Mouse (Mus musculus): ENCODE measurements at regions not wholly inside any gene's neighbourhood (a gene's known extent, or its start where the extent isn't known, plus 50 kb on each side); places are given as distances from the start of the nearest gene placed in this dataset.

DNA sequence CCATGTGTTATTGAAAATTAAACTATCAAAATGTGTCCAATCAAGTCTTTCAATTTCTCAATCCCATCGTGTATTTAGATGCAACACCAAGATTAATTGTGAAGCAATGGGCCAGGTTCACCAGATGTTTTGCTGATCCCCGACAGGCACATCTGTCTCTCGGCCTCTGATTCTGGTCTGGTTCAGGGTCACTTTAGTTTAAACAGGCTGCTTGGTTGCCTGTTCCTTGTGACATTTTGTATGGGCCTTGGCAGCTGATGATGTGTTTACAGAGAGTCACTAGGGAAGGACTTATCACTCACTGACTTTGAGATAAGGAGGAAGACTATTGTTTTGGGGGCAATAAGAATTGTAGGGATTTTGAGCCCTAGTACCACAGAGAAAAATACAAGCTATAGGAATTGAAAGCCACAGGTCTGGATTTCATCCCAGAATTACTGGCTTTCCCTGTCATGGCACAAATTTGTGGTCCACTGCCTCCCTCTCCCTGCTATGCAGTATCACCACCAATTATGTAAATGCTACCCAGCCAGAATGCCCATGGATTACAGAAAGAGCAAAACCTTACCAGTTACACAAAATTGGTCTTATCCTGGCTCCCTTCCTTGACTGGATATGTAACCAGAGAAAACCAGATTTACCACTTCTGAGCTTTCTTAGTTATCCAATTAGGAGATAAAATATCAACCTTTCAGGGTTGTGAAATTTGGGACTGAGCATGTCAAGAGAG lies 272.5 kb upstream of the Plxna2 start:
- intact Hi-C loops (cut with DNase I) = no loop called here
- DNase-seq (ENCODE audit: low spot score in 2 of 2) = no peak

DNA sequence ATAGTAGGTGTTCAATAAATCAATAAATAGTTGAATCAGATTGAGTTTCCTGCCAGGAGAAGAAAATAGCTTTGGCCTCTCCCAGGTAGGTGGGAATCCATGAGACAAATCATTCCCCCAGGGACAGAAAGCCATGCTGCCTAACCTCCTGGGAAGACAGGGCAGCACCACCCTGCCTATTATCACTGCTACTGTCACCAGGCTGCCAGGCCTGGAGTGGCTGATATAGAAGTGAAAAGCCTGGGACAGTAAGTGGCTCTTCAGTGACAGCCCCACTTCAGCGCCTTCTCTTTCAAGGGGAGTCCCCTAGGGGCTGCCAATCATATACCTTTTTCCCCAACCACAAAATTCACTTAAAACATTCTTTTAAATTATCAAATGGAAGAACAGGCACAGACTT lies 275.4 kb upstream of the Plxna2 start:
- intact Hi-C loops (cut with DNase I) = no loop called here
- DNase-seq (ENCODE audit: low spot score in 2 of 2) = no peak

DNA sequence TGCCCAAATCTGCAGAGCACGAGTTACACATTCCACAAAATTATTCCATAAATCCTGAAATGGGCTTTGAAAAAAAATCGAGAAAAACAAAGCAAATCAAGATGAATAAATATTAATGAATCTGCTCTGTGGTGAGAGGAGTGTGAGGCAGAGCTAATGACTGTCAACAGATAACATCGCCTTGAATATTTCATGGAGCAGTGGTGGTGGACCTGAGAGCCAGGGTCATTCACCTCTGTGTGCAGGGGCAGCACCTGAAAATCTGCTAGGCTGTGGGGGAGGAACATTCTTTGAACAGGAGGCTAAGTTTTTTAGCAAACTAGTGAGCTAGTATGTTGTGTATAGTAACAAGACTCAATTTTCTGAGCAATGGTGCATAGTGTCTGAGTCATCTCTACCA lies 276.3 kb upstream of the Plxna2 start:
- no peak for DNase-seq (ENCODE audit: low spot score in 2 of 2)
- intact Hi-C loops (cut with DNase I) = no loop called here

DNA sequence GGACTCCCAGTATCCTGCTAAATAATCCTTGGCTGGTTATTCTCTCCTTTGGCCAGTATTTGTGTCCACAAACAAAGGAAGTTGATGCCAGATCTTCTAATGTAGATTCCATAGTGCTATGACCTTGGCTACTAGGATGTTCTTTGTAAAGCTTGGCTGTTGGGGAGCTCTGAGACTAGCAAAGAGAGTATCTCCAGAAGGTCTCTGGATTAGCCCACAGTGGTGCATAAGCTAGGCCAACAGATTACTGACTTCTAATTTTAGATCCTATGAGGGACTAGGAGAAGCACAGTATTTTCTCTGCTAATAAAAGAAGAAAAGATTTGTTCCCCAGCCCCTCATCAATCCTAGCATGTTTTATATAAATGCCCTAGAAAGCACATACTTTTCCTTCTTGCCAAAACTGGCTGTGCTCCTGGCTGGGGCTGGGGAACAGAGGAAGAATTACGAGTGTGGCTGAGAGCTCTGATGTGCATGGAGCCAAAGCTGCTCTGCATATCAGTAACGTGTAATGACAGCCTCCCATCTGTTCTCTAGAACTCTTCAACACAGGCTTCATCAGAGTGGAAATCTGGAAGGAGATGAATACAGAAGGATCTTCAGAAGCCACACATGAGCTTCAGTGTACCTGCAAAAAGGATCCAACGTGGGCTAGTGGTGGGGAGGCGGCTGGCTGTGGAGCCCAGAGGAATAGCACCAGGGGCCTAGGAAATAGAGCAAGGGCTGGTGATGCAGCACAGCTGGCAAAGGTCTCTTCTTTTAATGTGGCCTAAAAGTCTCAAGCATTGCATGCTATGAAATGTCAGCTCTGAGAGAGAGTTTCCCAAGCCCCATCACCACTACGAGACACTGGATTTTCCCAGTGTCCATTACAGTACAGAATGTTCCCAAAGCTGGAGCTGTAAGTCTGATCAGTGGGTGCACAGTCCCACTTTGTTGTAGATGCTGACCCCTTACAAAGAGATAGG lies 283.0 kb upstream of the Plxna2 start:
- peak; percentile 63 to 81 for DNase-seq (ENCODE audit: low spot score in 2 of 2)
- intact Hi-C loops (cut with DNase I) = no loop called here

DNA sequence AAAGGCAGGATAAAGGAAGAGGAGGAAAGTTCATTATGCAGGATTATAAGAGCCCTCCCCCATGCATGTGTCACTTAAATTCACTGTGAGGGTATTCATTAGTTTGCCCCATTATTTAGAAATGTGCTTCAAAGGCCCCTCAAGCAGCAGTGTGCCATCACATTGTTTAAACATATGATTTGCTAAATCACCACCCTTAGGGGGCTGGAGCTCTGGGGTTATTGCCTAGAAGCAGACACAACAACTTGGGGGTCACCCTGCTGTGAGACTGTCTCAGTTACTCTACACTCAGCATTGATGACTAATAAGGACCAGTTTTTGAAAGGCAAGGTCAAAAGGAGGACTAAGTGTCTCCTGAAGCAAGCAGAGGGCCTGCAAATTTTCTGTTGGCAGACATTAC lies 285.4 kb upstream of the Plxna2 start:
- DNase-seq (ENCODE audit: low spot score in 2 of 2) = no peak
- intact Hi-C loops (cut with DNase I) = no loop called here

DNA sequence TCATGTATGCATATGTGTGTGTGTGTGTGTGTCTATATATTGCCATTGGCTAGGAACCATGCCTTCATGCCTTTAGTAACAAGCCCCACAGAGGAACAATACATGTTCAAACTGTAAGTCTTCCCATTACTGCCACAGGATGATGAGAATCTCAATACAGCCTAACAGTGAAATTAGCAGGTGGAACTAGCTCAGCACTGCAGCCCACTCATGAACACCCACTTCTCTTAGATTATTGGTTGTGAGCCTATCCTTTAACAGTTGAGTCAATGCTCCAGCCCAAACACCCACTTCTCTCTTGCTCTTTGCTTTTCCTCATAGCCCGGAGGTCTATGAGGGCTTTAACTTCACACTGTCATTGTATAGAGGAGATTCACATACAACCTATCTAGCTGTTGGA lies 287.5 kb upstream of the Plxna2 start:
- intact Hi-C loops (cut with DNase I) = no loop called here
- no peak for DNase-seq (ENCODE audit: low spot score in 2 of 2)

DNA sequence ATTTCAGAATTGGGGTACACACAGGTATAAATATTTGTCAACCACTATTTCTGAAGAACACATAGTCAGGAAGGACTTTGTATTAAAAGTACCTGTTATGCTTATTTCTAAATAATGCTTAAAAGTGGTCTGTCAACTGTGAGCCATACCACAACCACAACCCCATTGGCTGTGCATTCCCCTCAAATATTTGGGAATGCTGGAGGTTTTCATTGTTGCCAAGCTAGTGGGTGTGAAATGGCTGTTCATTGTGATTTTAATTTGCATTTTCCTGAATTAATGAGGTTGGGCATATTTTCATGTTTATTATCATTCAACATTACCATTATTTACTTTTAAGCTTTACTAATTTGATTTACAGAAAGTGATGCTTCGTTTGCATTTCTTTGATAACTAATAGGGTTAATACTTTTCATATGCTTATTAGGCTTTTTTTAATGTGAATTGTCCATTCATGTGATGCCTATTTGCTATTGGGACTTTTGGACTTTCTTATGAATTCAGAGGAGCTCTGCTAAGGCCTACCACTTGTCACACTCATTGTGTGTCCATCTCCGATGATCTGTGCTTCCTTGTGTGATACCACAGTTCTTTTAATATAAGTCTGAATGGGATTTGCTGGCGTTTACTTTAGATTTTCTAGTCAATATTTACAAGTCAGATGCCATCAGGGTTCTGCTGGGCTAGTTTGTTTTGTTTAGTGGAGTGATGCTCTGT lies 297.5 kb upstream of the Plxna2 start:
- DNase-seq (ENCODE audit: low spot score in 2 of 2) = no peak
- intact Hi-C loops (cut with DNase I) = no loop called here

DNA sequence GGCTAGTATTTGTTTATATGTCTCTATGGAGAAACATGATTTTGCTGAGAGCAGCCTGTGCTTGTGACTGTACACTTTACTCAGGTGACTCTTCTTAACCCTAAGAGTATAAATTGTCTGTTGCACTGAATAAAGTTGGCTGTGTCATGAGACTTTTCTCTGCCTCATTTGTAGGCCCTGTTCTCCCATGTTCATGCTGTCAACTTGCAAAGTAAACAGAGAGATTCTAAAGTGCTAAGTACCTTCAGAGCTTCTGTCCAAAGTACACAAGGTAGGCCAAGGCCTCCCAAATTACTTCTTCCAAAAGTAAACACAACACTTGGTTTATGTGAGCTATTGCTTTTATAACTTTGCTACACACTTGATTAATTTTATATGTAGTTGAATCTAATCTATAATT lies 299.7 kb upstream of the Plxna2 start:
- intact Hi-C loops (cut with DNase I) = no loop called here
- DNase-seq (ENCODE audit: low spot score in 2 of 2) = no peak

DNA sequence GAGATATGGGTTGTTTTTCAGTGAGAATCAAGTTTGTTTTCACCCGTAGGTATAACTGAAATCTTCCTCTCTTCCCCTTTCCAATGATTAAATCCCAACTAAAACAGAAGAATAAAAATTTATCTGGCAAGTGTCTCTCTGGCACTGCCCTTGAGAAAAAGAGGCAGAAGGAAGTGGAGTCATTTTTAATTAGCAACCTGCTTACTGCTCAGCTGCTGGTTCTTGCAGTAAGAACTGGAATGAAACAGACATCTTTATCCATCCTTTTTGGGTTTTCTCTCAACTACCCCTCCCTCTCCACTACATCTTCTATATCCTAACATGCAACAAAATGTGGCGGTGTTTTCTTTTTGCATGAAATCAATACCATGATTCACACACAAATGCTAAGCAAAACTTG lies 302.4 kb upstream of the Plxna2 start:
- no peak for DNase-seq (ENCODE audit: low spot score in 2 of 2)
- intact Hi-C loops (cut with DNase I) = no loop called here

DNA sequence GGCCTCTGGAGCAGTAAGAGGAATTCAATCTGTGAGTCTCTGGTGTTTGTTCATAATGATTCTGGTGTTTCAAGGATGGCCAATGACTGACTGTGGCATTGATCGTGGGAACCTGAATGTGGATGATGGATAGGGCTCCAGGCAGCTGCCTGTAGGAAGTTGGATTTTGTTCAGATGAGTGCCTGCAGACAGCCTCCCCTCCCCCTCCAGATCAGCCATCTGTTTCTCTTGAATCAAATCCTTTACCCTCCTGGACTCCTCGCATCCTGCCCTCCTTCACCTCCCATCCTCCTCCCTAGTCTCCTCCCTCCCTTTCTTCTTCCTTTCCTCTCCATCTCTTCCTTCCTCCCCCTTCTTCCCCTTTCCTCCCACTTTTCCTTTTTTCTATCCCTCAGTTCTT lies 307.6 kb upstream of the Plxna2 start:
- DNase-seq (ENCODE audit: low spot score in 2 of 2) = no peak
- intact Hi-C loops (cut with DNase I) = no loop called here

DNA sequence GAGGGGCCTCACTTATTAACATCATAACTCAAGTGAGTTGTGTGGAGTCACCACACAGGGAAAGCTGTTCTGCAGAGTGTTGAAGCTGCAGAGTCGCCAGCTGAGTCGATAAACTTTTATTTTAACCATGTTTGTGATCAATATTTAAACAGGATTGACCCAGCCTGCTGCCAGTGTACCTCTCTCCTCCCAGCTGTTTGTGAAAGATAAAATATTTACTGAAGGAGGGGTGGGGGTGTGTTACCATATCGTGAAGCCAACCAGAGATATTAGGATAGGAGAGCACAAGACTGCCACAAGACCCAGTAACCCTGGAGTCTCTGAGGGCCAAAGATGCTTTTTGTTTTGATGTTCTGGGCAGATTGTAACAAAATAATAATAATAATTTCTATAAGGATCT lies 309.4 kb upstream of the Plxna2 start:
- DNase-seq (ENCODE audit: low spot score in 2 of 2) = no peak
- intact Hi-C loops (cut with DNase I) = no loop called here

DNA sequence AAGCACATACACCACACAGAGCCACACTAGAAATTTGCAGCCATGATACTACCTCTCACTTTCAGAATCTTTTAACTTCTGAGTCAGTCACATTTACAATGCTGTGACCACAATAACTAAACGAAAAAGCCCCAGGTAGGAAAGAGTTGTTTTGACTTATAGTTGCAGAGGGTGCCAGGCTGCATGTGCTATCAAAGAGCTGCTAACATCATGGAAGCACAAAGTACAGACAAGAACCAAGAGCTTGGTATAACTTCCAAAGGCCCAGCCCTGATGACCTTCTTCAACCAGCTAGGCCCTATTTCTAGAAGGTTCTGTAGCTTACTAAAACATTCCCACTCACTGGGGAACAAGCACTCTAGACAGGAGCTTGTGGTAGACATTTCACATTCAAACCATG lies 314.1 kb upstream of the Plxna2 start:
- intact Hi-C loops (cut with DNase I) = no loop called here

DNA sequence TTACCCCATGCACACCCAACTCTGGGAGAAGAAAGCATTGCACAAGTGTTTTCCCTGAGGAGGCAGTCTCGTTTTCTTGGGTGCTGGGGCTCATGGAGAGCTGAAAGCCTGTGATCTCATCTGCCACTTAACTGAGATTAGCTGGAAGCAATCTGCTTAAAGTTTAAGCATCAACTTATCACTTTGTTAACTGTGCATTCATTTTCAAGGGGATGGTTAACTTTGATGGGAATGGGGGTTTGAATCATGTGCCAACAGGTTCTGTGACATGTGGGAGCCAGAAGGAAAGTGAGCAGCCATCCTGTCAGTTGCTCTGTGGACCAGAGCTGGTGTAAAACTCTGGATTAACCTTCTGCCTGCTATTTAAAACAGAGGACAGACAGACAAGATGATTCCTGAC lies 315.2 kb upstream of the Plxna2 start:
- intact Hi-C loops (cut with DNase I) = no loop called here
- no peak for DNase-seq (ENCODE audit: low spot score in 2 of 2)

More for the DNA sequence above, 314.1 kb upstream of the Plxna2 start:
- no peak for DNase-seq (ENCODE audit: low spot score in 2 of 2)

DNA sequence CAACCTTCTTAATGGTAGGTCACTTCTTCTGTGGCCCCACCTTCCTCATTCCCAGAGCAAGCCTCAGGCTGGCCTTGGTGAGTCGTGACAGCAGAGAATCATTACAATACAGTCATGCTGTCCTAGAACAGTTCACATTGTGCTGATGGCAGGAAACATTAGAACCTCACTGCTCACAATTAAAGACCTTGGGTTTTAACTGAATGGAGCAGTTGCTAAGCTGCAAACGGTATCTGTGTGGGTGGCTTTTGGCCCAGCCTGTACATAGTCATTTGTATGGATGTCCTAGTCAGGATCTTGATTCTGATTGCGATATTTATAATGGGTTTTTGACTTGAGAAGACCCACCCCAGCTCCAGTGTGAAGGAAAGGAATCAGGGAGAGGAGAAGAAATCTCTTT lies 336.1 kb upstream of the Plxna2 start:
- DNase-seq (ENCODE audit: low spot score in 2 of 2) = no peak
- intact Hi-C loops (cut with DNase I) = no loop called here

DNA sequence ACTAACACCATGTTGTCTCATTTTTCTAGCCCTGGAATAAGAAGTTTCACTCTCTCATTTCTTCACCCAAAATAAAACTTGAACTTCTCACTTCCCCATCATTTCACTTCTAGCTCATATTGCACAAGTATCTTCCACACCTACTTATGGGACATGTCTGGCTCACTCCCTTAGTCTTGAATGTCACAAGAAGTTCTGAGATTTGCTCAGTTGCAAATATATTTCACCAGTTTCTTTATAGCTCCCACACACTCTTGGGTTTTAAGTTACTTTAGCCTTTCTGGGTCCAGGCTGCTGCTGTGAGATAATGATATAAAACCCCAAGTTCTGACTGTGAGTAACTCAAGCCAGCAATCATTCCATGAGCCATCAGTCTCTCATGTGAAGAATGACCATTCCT lies 350.0 kb upstream of the Plxna2 start:
- DNase-seq (ENCODE audit: low spot score in 2 of 2) = peak in 1 of 2 experiments; percentile 21
- intact Hi-C loops (cut with DNase I) = no loop called here

DNA sequence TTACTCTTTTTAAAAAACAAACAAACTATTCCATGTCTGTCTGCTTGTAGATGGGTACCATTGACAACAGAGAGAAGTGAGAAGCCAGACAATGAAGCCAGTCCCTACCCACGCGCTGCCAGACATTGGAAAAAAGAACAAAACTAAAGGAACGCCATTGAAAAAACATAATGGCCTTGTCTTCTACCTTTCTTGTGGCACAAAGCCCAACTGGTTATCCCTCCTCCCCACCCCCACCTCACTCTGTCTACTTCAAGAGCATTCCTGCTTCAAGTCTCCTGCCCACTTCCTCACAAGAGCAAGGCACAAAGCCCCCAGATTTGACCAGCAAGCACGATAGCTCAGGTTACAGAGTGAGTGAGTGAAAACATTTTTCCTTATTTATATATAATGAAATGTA lies 355.6 kb upstream of the Plxna2 start:
- intact Hi-C loops (cut with DNase I) = no loop called here
- DNase-seq (ENCODE audit: low spot score in 2 of 2) = no peak

DNA sequence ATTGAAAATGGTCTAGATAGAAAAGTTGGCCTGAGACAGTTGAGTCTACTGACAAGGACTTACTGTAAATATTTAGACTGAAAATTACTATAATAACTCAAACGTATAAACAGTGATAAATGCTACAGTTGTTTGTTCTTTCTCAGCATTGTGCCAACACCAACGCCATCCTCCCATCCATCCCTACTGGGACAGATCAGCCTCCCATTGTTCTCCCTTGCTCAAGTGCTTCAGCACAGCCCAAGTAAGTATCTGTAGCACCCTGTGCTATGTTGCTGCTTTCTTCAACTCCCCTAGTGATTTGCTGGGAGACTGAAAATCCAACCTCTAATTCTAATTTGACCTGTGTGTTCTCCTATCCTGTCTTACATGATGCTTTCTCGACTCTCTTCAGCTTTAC lies 358.1 kb upstream of the Plxna2 start:
- intact Hi-C loops (cut with DNase I) = no loop called here
- no peak for DNase-seq (ENCODE audit: low spot score in 2 of 2)

DNA sequence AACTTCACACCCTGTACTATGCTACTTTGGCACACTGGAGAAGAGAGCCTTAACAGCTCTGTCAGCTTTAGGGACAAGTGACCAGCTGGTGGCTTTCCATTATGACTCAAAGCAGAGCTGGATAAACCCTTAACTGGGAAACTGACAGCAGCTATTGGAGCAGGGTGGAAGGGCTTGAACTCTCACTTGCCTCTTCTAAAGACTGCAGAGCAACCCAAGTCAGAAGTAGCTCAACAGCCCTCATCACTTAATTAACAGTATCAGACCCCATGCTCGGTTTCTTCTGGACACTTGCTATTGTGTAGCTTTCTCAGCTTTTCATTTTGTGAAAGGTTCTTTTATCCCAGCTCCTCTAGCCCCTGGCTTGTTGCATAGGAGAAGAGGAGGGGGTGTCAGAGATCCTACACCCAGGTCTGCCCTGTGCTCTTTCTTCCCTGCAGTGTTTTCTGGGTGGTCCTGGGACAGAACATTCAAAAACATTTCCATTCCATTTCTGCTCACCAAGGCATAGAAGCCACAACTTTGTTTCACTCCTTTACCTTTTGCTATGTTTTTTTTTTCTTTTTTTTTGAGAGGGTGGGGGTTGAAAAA lies 373.1 kb upstream of the Plxna2 start:
- intact Hi-C loops (cut with DNase I) = no loop called here

DNA sequence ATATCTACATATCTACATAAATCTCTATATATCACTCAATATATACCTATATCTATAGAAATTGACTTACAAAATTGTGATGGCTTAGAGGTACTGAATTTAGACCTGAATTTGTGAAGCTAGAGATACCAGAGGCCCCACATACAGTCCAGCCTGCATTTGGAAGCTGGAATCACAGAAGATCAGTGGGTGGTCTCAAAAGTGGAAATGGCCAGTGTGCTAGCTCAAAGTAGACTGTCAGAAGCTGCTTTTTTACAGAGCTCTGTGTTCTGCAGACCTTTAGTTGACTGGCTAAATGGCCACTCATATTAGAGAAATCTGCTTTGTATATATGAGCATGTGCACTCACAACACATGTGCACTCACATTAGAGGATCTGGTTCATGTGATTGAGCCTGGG lies 376.9 kb upstream of the Plxna2 start:
- intact Hi-C loops (cut with DNase I) = no loop called here
- DNase-seq (ENCODE audit: low spot score in 2 of 2) = no peak

More for the DNA sequence above, 373.1 kb upstream of the Plxna2 start:
- DNase-seq (ENCODE audit: low spot score in 2 of 2) = no peak

DNA sequence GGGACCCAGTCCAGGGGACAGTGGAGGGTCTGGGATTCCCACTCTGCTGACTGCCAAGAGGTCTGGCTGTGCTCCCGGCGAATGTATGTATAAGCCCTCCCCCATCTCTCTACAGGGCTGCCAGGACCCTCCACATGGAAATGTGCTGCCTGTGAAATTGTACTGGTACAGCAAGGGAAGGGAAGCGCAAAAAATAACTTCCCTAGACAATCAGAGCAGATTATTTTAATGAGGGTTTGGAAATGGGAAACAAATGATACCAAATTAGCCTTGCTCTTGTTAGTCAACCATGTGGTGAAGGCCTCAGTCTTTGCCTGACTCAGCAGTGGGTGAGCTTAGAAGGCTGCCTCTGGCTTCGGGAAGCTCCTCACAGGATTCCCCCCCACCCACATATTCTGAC lies 386.8 kb upstream of the Plxna2 start:
- intact Hi-C loops (cut with DNase I) = no loop called here
- peak; percentile 19 to 22 for DNase-seq (ENCODE audit: low spot score in 2 of 2)

Measured in left cerebral cortex, postnatal 14 days (tissue).